Mouse (Mus musculus) hindbrain, embryonic 10.5 days (tissue): ENCODE measurements around the gene Mapk1. TPM values are rescaled to one million over a fixed set of nuclear protein-coding genes. Genes with fewer than 3 reads are reported as not detected.
A peak's percentile ranks its signal among the peaks of the same experiment; 100 is the strongest.

Experiments
- DNase-seq: peaks from one replicate; pipeline ENCODE4 v3.0.0-alpha.2; 2017; ENCODE audit warnings: low spot score
- H3K27ac ChIP-seq: fragments of 300-500 bp; sonication (generic); 2 replicates; pipeline ENCODE4 v1.5.1; 2016; ENCODE audit warnings: mild to moderate bottlenecking, moderate library complexity
- H3K27me3 ChIP-seq: fragments of 300-500 bp; sonication (generic); 2 replicates; pipeline ENCODE4 v1.6.1; 2016; ENCODE audit warnings: mild to moderate bottlenecking; ENCODE audit not compliant: poor library complexity, insufficient read depth, severe bottlenecking
- H3K36me3 ChIP-seq: fragments of 300-500 bp; sonication (generic); 2 replicates; pipeline ENCODE4 v1.6.1; 2016; ENCODE audit warnings: mild to moderate bottlenecking, moderate library complexity
- H3K4me1 ChIP-seq: fragments of 300-500 bp; sonication (generic); replicated peaks from 2 replicates; pipeline ENCODE4 v1.6.1; 2016; ENCODE audit warnings: mild to moderate bottlenecking
- H3K4me3 ChIP-seq: fragments of 300-500 bp; sonication (generic); 2 replicates; pipeline ENCODE4 v1.5.1; 2016; ENCODE audit warnings: mild to moderate bottlenecking, moderate library complexity
- H3K9me3 ChIP-seq: fragments of 300-500 bp; sonication (generic); 2 replicates; pipeline ENCODE4 v1.6.1; 2016; ENCODE audit warnings: mild to moderate bottlenecking, moderate library complexity
- WGBS: fragments of 180-500 bp; shearing (Covaris S2); methylation state at CpG from one replicate; pipeline ENCODE4 v1.1.7; 2016; 5-methylcytosine and 5-hydroxymethylcytosine counted together
- polyA plus RNA-seq: library from polyadenylated mRNA; unstranded; fragments of >200 nt; fragmentation: Nextera tagmentation; extraction: Ambion mirVana; gene quantifications from 2 replicates; pipeline ENCODE4 v1.2.1, GENCODE M21; 2016

The Mapk1 gene
- polyA plus RNA-seq: 143 and 150 TPM in 2 replicates

DNA sequence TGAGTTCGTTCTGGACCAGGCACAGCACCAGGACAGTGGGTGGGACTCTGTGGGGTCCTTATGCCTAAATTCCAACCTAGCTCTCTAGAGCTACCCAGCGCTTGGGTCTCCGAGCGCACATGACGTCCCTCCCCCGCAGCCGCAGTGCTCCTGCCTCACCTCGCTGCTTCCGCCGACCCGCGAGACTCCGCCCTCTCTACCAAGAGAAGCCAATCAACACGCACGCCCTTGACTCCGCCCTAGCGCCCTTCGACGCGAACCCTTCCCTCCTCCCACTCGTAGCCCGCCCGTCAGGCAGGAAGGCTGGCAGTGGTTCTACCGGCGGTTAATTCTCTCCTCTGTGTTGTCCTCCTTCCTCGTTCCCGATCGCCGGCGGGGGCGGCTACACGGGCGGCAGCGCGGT, at the start of gene Mapk1:
Mapk1 (plus strand) TSS at position 252 of the 403 bp plus-strand sequence.
- peak within 1 kb of the TSS; percentile 91 for H3K4me3 ChIP-seq
- no peaks in the 10 kb centered on the region for H3K27me3 ChIP-seq
- WGBS: under 1% methylated on average over 35 of the region's 35 CpGs
- H3K27ac ChIP-seq: peak within 1 kb of the TSS; percentile 96
- no peaks in the 10 kb centered on the region for H3K9me3 ChIP-seq
- H3K4me1 ChIP-seq: peaks cover 21% of the 10 kb centered on the region
- H3K36me3 ChIP-seq: peaks cover 24% of the 10 kb centered on the region
- peak; percentile 96 for DNase-seq

DNA sequence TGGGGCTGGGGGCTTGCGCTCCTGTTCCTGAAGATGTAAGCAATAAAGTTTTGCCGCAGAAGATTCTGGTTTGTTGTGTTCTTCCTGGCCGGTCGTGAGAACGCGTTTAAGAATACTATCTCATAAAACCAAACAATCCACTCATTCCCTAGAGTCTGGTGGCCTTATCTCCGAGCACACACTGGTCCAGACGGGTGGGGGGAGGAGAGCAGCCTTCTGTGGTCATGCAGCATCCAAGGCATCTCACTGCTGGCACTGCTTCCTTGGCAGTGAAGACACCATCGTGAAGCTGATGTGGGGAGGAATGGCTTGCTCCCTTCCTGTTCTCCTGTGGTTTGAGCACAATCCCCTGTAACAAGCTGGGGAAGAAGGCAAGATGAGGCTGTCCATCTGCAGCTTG, 43.6 kb upstream of the Mapk1 start:
- H3K4me1 ChIP-seq: no peaks in the 10 kb centered on the region
- no peaks in the 10 kb centered on the region for H3K27me3 ChIP-seq
- H3K27ac ChIP-seq: no peak overlapping the region
- no peak overlapping the region for H3K4me3 ChIP-seq
- no peaks in the 10 kb centered on the region for H3K36me3 ChIP-seq
- 92% methylated on average over 9 of the region's 9 CpGs for whole genome bisulfite sequencing
- no peak for DNase-seq
- H3K9me3 ChIP-seq: peaks cover 9% of the 10 kb centered on the region; the same call in 1 of the 2 replicates

- Histone ChIP-seq H3K36me3 (no peaks in the 10 kb centered on the region), H3K27me3 (no peaks in the 10 kb centered on the region), H3K27ac (no peak overlapping the region), H3K4me1 (no peaks in the 10 kb centered on the region), H3K9me3 (peaks cover 9% of the 10 kb centered on the region; the same call in 1 of the 2 replicates), H3K4me3 (no peak overlapping the region)
- 97% methylated on average over 2 of the region's 2 CpGs for WGBS
- DNase-seq: no peak
These were observed 42.1 kb upstream of the Mapk1 start for GRCm38 (mm10) chr16:16941078-16941477.

GRCm38 (mm10) chr16:16958575-16958974, 24.6 kb upstream of the Mapk1 start:
- WGBS: 34% methylated on average over 3 of the region's 5 CpGs
- Histone ChIP-seq H3K4me1 (no peaks in the 10 kb centered on the region), H3K9me3 (no peaks in the 10 kb centered on the region), H3K36me3 (no peaks in the 10 kb centered on the region), H3K27ac (no peak overlapping the region), H3K27me3 (no peaks in the 10 kb centered on the region), H3K4me3 (no peak overlapping the region)
- DNase-seq: peak; percentile 4

DNA sequence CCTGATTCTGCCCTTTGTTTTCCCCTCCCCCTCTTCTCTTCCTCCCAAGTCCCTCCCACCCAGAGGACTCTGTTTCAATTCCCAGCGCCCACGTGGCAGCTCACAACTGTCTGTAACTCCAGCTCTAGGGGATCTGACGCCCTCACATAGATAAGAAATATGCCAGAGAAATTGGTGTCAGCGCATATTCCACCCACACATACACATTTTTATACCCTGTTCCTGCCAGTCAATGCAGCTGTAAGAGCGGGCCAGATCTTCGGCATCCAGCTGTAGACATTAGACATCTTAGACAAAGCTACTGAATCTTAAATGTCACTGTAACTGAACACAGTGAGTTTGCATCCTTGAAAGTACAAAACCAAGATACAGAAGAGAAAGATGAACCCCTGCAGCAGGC, 23.3 kb upstream of the Mapk1 start:
- no peak for DNase-seq
- no peak overlapping the region for H3K4me3 ChIP-seq
- no peaks in the 10 kb centered on the region for H3K9me3 ChIP-seq
- H3K27me3 ChIP-seq: no peaks in the 10 kb centered on the region
- H3K4me1 ChIP-seq: no peaks in the 10 kb centered on the region
- no peaks in the 10 kb centered on the region for H3K36me3 ChIP-seq
- WGBS: 89% methylated on average over 6 of the region's 6 CpGs
- no peak overlapping the region for H3K27ac ChIP-seq

GRCm38 (mm10) chr16:16965149-16965548, 18.0 kb upstream of the Mapk1 start:
- WGBS: 62% methylated on average over 1 of the region's 1 CpGs
- Histone ChIP-seq H3K36me3 (no peaks in the 10 kb centered on the region), H3K9me3 (no peaks in the 10 kb centered on the region), H3K27ac (no peak overlapping the region), H3K27me3 (no peaks in the 10 kb centered on the region), H3K4me3 (no peak overlapping the region), H3K4me1 (no peaks in the 10 kb centered on the region)
- DNase-seq: no peak

DNA sequence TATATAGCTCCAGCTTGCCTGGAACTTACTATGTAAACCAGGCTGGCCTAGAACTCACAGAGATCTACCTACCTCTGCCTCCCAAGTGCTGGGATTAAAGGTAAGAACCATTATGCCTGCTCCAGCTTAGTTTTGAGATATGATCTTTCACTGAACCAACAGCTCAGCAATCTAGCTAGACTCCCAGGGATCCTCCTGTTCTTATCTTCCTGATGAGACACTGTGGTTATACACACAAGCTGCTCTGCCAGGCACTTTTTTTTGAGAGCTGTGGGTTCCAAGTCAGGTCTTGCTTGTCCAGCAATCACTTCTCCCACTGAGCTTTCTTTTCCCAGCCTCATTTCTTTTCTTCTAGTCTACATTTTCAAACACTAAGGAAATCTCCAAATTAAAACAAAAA, 16.9 kb upstream of the Mapk1 start:
- DNase-seq: no peak
- H3K27ac ChIP-seq: no peak overlapping the region
- no peak overlapping the region for H3K4me3 ChIP-seq
- H3K9me3 ChIP-seq: no peaks in the 10 kb centered on the region
- H3K27me3 ChIP-seq: no peaks in the 10 kb centered on the region
- H3K4me1 ChIP-seq: no peaks in the 10 kb centered on the region
- no peaks in the 10 kb centered on the region for H3K36me3 ChIP-seq

DNA sequence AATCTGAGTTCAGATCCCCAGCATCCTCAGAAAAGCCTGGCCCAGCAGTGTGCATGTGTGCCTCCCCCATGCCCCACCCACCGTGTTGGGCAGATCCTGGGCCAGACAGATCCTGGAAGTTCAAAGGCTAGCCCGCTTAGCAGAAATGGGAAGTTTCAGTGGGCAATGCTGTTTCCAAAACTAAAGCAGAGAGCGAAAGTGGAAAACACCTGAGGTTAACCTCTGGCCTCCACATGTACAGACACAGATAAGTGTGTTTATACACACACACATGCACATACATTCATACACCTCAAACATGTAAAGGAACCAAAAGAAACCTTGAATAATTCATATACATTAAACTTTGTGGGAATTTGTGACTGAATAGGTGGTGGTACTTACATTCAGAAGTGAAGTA, 5.1 kb upstream of the Mapk1 start:
- 92% methylated on average over 3 of the region's 3 CpGs for WGBS
- no peak overlapping the region for H3K4me3 ChIP-seq
- peaks cover 4% of the 10 kb centered on the region for H3K4me1 ChIP-seq
- H3K36me3 ChIP-seq: no peaks in the 10 kb centered on the region
- 0 out of 2 replicates have a peak, but pooled peaks cover 11% of the 10 kb centered on the region for H3K9me3 ChIP-seq
- H3K27me3 ChIP-seq: no peaks in the 10 kb centered on the region
- H3K27ac ChIP-seq: no peak overlapping the region
- no peak for DNase-seq

- no peak for DNase-seq
- Histone ChIP-seq H3K27me3 (no peaks in the 10 kb centered on the region), H3K9me3 (0 out of 2 replicates have a peak, but pooled peaks cover 11% of the 10 kb centered on the region), H3K4me1 (peaks cover 4% of the 10 kb centered on the region), H3K36me3 (no peaks in the 10 kb centered on the region), H3K4me3 (no peak overlapping the region), H3K27ac (no peak overlapping the region)
- 84% methylated on average over 2 of the region's 2 CpGs for WGBS
These were observed 4.4 kb upstream of the Mapk1 start for GRCm38 (mm10) chr16:16978765-16979164.

- no peak for DNase-seq
- 30% methylated on average over 2 of the region's 2 CpGs for WGBS
These were observed 546 bp upstream of the Mapk1 start for GRCm38 (mm10) chr16:16982636-16983035.

DNA sequence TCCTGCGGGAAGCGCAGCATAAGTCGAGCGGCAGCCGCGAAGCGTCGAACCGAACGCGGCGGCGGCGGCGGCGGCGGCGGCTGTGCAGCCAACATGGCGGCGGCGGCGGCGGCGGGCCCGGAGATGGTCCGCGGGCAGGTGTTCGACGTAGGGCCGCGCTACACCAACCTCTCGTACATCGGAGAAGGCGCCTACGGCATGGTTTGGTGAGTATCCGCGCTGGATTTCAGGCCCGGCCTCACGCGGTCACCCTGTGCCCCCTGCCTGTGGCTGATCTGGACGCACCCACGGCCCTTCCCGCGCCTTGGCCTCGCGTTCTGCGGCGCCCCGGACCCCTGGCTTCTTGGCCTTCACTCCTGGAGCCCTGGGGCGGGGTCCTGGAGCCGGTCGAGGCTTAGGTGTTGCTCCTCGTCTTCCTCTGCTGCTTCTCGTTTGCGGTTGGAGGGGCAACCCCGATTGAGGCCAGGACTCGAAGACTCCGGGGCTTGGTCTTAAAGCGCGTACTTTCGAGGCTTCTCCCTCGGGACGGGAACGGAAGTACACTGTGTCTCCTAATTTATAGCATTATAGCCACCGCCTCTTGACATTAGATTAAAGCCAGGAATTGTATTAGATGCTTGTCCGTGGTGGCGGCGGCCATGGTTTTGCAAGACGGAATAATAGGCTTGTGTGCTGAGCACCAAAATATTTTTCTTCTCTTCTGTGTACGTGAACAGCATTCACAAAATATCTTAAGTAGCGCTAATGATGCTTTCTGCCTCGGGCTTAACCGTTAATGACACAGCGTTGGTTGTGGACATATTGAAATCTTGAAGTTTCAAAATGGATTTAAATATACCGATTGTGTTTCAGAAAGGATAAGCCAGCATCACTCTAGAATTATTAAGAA, 596 bp downstream of the Mapk1 start:
- peaks cover 21% of the 10 kb centered on the region for H3K4me1 ChIP-seq
- H3K27me3 ChIP-seq: no peaks in the 10 kb centered on the region
- peaks cover 30% of the 10 kb centered on the region for H3K36me3 ChIP-seq
- under 1% methylated on average over 75 of the region's 75 CpGs for WGBS
- DNase-seq: no peak
- H3K4me3 ChIP-seq: peak overlapping the region; percentile 91
- peak overlapping the region; percentile 96 for H3K27ac ChIP-seq
- H3K9me3 ChIP-seq: no peaks in the 10 kb centered on the region

More at GRCm38 (mm10) chr16:16982636-16983035, 546 bp upstream of the Mapk1 start:
- Histone ChIP-seq H3K4me3 (peak overlapping the region; percentile 91), H3K27me3 (no peaks in the 10 kb centered on the region), H3K9me3 (no peaks in the 10 kb centered on the region), H3K4me1 (peaks cover 21% of the 10 kb centered on the region), H3K36me3 (peaks cover 20% of the 10 kb centered on the region), H3K27ac (peak overlapping the region; percentile 96)

DNA sequence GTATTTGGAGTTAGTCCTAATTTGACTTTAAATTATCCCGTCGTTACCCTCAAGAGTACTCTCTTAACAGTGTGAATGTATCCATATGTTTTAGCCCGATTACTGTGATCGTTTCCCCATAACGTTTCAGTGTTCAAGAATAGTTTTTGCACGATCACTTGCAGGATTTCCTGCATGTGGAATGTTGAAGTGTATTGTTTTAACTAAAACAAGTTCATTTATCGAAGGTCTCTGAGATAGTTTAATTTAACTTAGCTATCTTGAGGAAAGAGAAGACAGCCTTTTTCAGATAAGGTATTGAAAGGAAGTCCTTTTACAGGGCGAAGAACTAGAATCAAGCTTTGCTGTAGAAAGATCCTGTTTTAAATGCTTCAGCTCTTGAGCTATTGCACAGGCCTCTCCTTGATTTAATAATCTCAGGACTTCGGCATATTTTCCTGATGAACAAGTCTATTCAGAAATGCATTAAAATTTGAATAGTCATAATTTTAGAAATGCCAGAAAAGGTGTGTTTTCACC, 1.3 kb downstream of the Mapk1 start:
- Histone ChIP-seq H3K4me3 (peak overlapping the region; percentile 91), H3K36me3 (peaks cover 37% of the 10 kb centered on the region), H3K4me1 (peaks cover 21% of the 10 kb centered on the region), H3K27me3 (no peaks in the 10 kb centered on the region), H3K27ac (peak overlapping the region; percentile 96; the same call in 1 of the 2 replicates), H3K9me3 (no peaks in the 10 kb centered on the region)
- 40% methylated on average over 9 of the region's 9 CpGs for WGBS
- DNase-seq: no peak

- Histone ChIP-seq H3K27me3 (no peaks in the 10 kb centered on the region), H3K27ac (no peak overlapping the region), H3K4me3 (no peak overlapping the region), H3K36me3 (peaks cover 47% of the 10 kb centered on the region), H3K4me1 (peaks cover 21% of the 10 kb centered on the region), H3K9me3 (no peaks in the 10 kb centered on the region)
- DNase-seq: no peak
- 79% methylated on average over 2 of the region's 2 CpGs for WGBS
These were observed 4.1 kb downstream of the Mapk1 start for GRCm38 (mm10) chr16:16987248-16987647.
